Mouse (Mus musculus) forebrain, embryonic 16.5 days (tissue): ENCODE data around the gene Spats2l. TPM values are rescaled to one million over a fixed set of nuclear protein-coding genes. Genes with fewer than 3 reads are reported as not detected.

Source experiments
- polyA plus RNA-seq: library from polyadenylated mRNA; unstranded; fragments of >200 nt; fragmentation: Nextera tagmentation; extraction: Ambion mirVana; gene quantifications from 2 replicates; pipeline ENCODE4 v1.2.1, GENCODE M21; 2015

Spats2l gene
- polyA plus RNA-seq, 1 experiment from 2014 or later: 52.3 TPM

Other genes with a start within 250 kb of the Spats2l start
- 7.8 and 9.4 TPM in 2 replicates for gene Sgo2a, start 221.8 kb downstream of the Spats2l start, polyA plus RNA-seq
- gene Kctd18, start 244.8 kb downstream of the Spats2l start, polyA plus RNA-seq: 31.5 and 33.7 TPM in 2 replicates